Mouse (Mus musculus) hindbrain, embryonic 14.5 days (tissue): Measurements from ENCODE around the gene Gfra1. TPM values are rescaled to one million over a fixed set of nuclear protein-coding genes. Genes with fewer than 3 reads are reported as not detected.

Experiments
- ATAC-seq: fragments of 200-750 bp; cut with Nextera tagmentation; 2 replicates; pipeline ENCODE4 v1.8.0; 2017; ENCODE audit warnings: moderate number of reproducible peaks, mild to moderate bottlenecking, moderate TSS enrichment, moderate library complexity; ENCODE audit not compliant: low FRiP score
- DNase-seq: peaks from one replicate; pipeline ENCODE4 v3.0.0-alpha.2; 2015; ENCODE audit warnings: low spot score
- H3K27ac ChIP-seq: fragments of 300-500 bp; sonication (generic); 2 replicates; pipeline ENCODE4 v1.5.1; 2014; ENCODE audit warnings: mild to moderate bottlenecking, moderate library complexity
- H3K27me3 ChIP-seq: fragments of 300-500 bp; sonication (generic); 2 replicates; pipeline ENCODE4 v1.6.1; 2014; ENCODE audit warnings: mild to moderate bottlenecking, low read length, mixed read lengths; ENCODE audit not compliant: control insufficient read depth, insufficient read depth
- H3K36me3 ChIP-seq: fragments of 300-500 bp; sonication (generic); replicated peaks from 2 replicates; pipeline ENCODE4 v1.6.1; 2014; ENCODE audit not compliant: control insufficient read depth, insufficient read depth
- H3K4me1 ChIP-seq: fragments of 300-500 bp; sonication (generic); replicated peaks from 2 replicates; pipeline ENCODE4 v1.6.1; 2014; ENCODE audit warnings: antibody characterized with exemption, low read length, mixed read lengths; ENCODE audit not compliant: control insufficient read depth, insufficient read depth
- H3K4me2 ChIP-seq: fragments of 300-500 bp; sonication (generic); replicated peaks from 2 replicates; pipeline ENCODE4 v1.6.1; 2014; ENCODE audit warnings: mild to moderate bottlenecking, moderate library complexity
- H3K4me3 ChIP-seq: fragments of 300-500 bp; sonication (generic); replicated peaks from 2 replicates; pipeline ENCODE4 v1.5.1; 2014; ENCODE audit warnings: mild to moderate bottlenecking, low read length
- H3K9ac ChIP-seq: fragments of 300-500 bp; sonication (generic); 2 replicates; pipeline ENCODE4 v1.6.1; 2014
- H3K9me3 ChIP-seq: fragments of 300-500 bp; sonication (generic); 2 replicates; pipeline ENCODE4 v1.6.1; 2016; ENCODE audit warnings: low read length; ENCODE audit not compliant: control insufficient read depth
- WGBS: fragments of 180-500 bp; shearing (Covaris S2); extraction: QIAGEN DNeasy Blood & Tissue Kit; methylation state at CpG from one replicate; pipeline ENCODE4 v1.1.7; 2014; 5-methylcytosine and 5-hydroxymethylcytosine counted together
- polyA plus RNA-seq: library from polyadenylated mRNA; unstranded; fragments of >200 nt; fragmentation: Nextera tagmentation; extraction: Ambion mirVana; gene quantifications from 2 replicates; pipeline ENCODE4 v1.2.1, GENCODE M21; 2014

Gene Gfra1
- polyA plus RNA-seq, 1 experiment from 2014 or later = 46.0 TPM

- DNase-seq = no peak
- Histone ChIP-seq H3K4me3 (no peak overlapping the region), H3K9ac (no peak overlapping the region), H3K27ac (no peak overlapping the region), H3K9me3 (no peaks in the 10 kb centered on the region), H3K27me3 (no peaks in the 10 kb centered on the region), H3K36me3 (no peaks in the 10 kb centered on the region), H3K4me2 (no peak overlapping the region), H3K4me1 (peaks cover 9% of the 10 kb centered on the region)
- no peak for ATAC-seq
- WGBS = 82% methylated on average over 5 of the region's 5 CpGs
Measured at GRCm38 (mm10) chr19:58432840-58433239, 22.9 kb downstream of the Gfra1 start.

DNA sequence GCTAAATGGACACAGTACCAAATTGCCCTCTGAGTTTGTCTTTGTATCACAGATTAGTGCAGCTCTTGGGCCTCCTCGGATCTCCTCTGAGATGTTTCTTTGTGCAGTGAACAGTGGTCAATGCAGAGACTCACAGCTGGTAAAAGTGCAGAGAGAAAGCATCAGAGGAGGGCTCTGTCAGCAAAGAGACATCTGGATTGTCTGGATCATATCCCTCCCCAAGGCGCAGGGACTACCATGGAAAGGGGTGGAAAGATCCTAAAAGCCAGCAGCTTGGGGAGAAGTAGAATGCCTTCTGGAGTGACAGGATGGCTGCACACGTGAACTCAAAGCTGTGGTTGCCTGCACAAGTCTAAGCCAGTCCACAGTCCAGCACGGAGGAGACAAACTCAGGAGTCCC is 27.2 kb downstream of the Gfra1 start:
- H3K4me3 ChIP-seq = no peak overlapping the region
- WGBS = 83% methylated on average over 4 of the region's 4 CpGs
- H3K27ac ChIP-seq = no peak overlapping the region
- no peak overlapping the region for H3K9ac ChIP-seq
- no peak overlapping the region for H3K4me2 ChIP-seq
- ATAC-seq = no peak
- no peak for DNase-seq
- no peaks in the 10 kb centered on the region for H3K27me3 ChIP-seq
- H3K9me3 ChIP-seq = no peaks in the 10 kb centered on the region
- no peaks in the 10 kb centered on the region for H3K36me3 ChIP-seq
- no peaks in the 10 kb centered on the region for H3K4me1 ChIP-seq

GRCm38 (mm10) chr19:58427348-58427747 is 28.4 kb downstream of the Gfra1 start:
- Histone ChIP-seq H3K4me2 (no peak overlapping the region), H3K36me3 (no peaks in the 10 kb centered on the region), H3K27me3 (no peaks in the 10 kb centered on the region), H3K4me1 (no peaks in the 10 kb centered on the region), H3K9me3 (no peaks in the 10 kb centered on the region), H3K4me3 (no peak overlapping the region), H3K27ac (no peak overlapping the region), H3K9ac (no peak overlapping the region)
- no peak for ATAC-seq
- DNase-seq = no peak
- 93% methylated on average over 2 of the region's 2 CpGs for WGBS

DNA sequence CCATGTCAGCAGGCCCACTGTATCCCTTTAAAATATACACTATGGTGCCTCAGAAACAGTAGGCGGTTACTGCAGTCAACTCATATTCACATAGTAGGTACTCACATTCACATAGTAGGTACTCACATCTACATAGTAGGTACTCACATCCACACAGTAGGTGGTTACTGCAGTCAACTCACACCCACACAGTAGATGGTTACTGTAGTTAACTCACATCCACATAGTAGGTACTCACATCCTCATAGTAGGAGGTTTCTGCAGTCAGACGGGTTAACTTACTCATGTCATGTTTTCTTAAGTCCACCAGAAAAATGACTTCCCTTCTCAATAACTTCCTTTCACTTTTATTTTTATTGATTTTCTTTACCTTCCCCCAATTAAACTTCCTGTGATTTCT is 30.8 kb downstream of the Gfra1 start:
- no peaks in the 10 kb centered on the region for H3K36me3 ChIP-seq
- no peak overlapping the region for H3K9ac ChIP-seq
- no peaks in the 10 kb centered on the region for H3K4me1 ChIP-seq
- H3K4me3 ChIP-seq = no peak overlapping the region
- no peak overlapping the region for H3K4me2 ChIP-seq
- no peaks in the 10 kb centered on the region for H3K27me3 ChIP-seq
- no peak for ATAC-seq
- no peak for DNase-seq
- H3K9me3 ChIP-seq = no peaks in the 10 kb centered on the region
- no peak overlapping the region for H3K27ac ChIP-seq
- WGBS = 95% methylated on average over 2 of the region's 2 CpGs

DNA sequence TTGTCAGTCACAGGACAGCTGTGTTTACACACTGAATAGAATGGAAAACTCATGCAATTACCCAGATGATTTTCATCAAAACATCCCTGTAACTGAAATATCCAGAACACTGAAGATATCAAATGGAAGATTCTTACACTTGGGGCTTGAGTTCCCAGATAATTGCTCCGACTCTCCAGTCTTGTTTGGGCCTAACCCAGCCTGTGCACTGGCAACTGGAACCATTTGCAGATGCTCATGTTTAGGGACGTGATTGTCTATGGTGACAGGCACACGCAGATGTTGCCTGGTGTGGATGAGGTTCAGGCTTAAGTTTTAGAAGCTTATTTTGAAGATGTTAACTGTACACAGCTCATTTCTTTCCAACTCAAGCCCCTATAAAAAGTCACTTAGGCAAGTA is 31.5 kb downstream of the Gfra1 start:
- Histone ChIP-seq H3K9me3 (no peaks in the 10 kb centered on the region), H3K4me2 (no peak overlapping the region), H3K9ac (no peak overlapping the region), H3K4me3 (no peak overlapping the region), H3K27ac (no peak overlapping the region), H3K36me3 (no peaks in the 10 kb centered on the region), H3K4me1 (0 out of 2 replicates have a peak, but pooled peaks cover 4% of the 10 kb centered on the region), H3K27me3 (no peaks in the 10 kb centered on the region)
- WGBS = 87% methylated on average over 3 of the region's 3 CpGs
- DNase-seq (no peak), ATAC-seq (no peak)

- Histone ChIP-seq H3K4me2 (no peak overlapping the region), H3K4me1 (0 out of 2 replicates have a peak, but pooled peaks cover 4% of the 10 kb centered on the region), H3K4me3 (no peak overlapping the region), H3K27ac (no peak overlapping the region), H3K27me3 (no peaks in the 10 kb centered on the region), H3K36me3 (no peaks in the 10 kb centered on the region), H3K9me3 (no peaks in the 10 kb centered on the region), H3K9ac (no peak overlapping the region)
- ATAC-seq (no peak), DNase-seq (no peak)
- WGBS = 85% methylated on average over 4 of the region's 4 CpGs
Measured at GRCm38 (mm10) chr19:58422916-58423493, 32.7 kb downstream of the Gfra1 start.

GRCm38 (mm10) chr19:58419685-58420084 is 36.0 kb downstream of the Gfra1 start:
- H3K36me3 ChIP-seq = no peaks in the 10 kb centered on the region
- no peak overlapping the region for H3K4me3 ChIP-seq
- no peaks in the 10 kb centered on the region for H3K9me3 ChIP-seq
- 0 out of 2 replicates have a peak, but pooled peaks cover 4% of the 10 kb centered on the region for H3K4me1 ChIP-seq
- DNase-seq = no peak
- no peak for ATAC-seq
- no peak overlapping the region for H3K9ac ChIP-seq
- 41% methylated on average over 3 of the region's 3 CpGs for WGBS
- H3K4me2 ChIP-seq = no peak overlapping the region
- no peaks in the 10 kb centered on the region for H3K27me3 ChIP-seq
- no peak overlapping the region for H3K27ac ChIP-seq

DNA sequence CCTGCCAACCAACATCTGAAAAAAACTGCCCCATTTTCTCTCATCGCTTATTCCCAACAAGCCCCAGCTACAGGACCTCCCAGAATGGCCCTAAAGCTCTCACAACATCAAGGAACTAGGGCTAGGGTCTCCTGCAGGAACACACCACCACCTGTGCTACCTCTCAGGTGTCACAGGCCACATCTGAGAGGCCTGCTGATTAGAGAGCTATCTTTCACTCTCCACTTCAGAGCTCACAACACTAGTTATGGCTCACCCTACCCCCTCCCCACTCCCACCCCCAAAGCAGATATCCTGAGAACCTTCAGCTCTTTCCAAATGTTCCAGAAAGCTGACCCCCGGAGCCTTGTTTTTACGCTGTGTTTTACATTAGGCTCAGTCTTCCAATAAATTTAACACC is 36.4 kb downstream of the Gfra1 start:
- Histone ChIP-seq H3K27ac (no peak overlapping the region), H3K4me3 (no peak overlapping the region), H3K9me3 (no peaks in the 10 kb centered on the region), H3K4me2 (no peak overlapping the region), H3K27me3 (no peaks in the 10 kb centered on the region), H3K36me3 (no peaks in the 10 kb centered on the region), H3K9ac (no peak overlapping the region), H3K4me1 (0 out of 2 replicates have a peak, but pooled peaks cover 4% of the 10 kb centered on the region)
- 88% methylated on average over 3 of the region's 3 CpGs for WGBS
- DNase-seq (no peak), ATAC-seq (no peak)

DNA sequence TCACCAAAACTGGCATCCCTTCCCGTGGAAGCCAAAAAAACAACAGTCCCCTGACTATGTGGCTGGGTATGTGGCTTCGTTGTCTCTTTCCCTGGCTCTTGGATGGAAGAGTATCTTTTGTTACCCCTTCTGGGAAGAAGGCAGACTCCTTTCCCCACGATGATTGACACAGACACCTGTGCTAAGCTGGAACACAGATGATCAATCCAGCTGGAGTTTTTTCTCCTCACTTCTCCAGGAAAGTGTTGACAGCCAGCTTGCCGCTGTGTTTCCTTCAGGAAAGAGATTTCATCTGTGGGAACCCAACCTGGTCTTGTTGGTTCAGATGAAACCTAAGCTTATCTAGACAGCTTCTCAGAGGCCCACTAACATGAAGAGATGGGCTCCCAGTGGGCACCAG is 40.5 kb downstream of the Gfra1 start:
- no peak overlapping the region for H3K4me2 ChIP-seq
- no peak overlapping the region for H3K27ac ChIP-seq
- 83% methylated on average over 4 of the region's 4 CpGs for WGBS
- no peaks in the 10 kb centered on the region for H3K27me3 ChIP-seq
- H3K4me1 ChIP-seq = 0 out of 2 replicates have a peak, but pooled peaks cover 4% of the 10 kb centered on the region
- no peaks in the 10 kb centered on the region for H3K36me3 ChIP-seq
- no peak overlapping the region for H3K4me3 ChIP-seq
- no peak overlapping the region for H3K9ac ChIP-seq
- DNase-seq (no peak), ATAC-seq (no peak)
- no peaks in the 10 kb centered on the region for H3K9me3 ChIP-seq

GRCm38 (mm10) chr19:58414733-58415132 is 41.0 kb downstream of the Gfra1 start:
- Histone ChIP-seq H3K27me3 (no peaks in the 10 kb centered on the region), H3K4me2 (no peak overlapping the region), H3K9ac (no peak overlapping the region), H3K27ac (no peak overlapping the region), H3K36me3 (no peaks in the 10 kb centered on the region), H3K9me3 (no peaks in the 10 kb centered on the region), H3K4me3 (no peak overlapping the region), H3K4me1 (0 out of 2 replicates have a peak, but pooled peaks cover 2% of the 10 kb centered on the region)
- ATAC-seq (no peak), DNase-seq (no peak)
